Mouse (Mus musculus): Measurements from ENCODE around the gene Cd244a.

GRCm38 (mm10) chr1:171616881-171617515, 58.0 kb downstream of the Cd244a start:
- TF ChIP-seq CTCF (IDR thresholded peaks at IDR 0.05; ENCODE audit: low read depth, low read length) (no peak), POLR2A (IDR thresholded peaks at IDR 0.05; ENCODE audit: borderline replicate concordance, low read depth, low read length) (no peak)
